Mouse (Mus musculus) limb, embryonic 10.5 days (tissue): ENCODE results near the gene Sh3gl3. TPM values are rescaled to one million over a fixed set of nuclear protein-coding genes. Genes with fewer than 3 reads are reported as not detected.

Experiments
- polyA plus RNA-seq: library from polyadenylated mRNA; unstranded; fragments of >200 nt; fragmentation: Nextera tagmentation; extraction: Ambion mirVana; gene quantifications from 2 replicates; pipeline ENCODE4 v1.2.1, GENCODE M21; 2016

The Sh3gl3 gene
- polyA plus RNA-seq, 1 experiment from 2014 or later: 15.6 TPM

Other genes with a start within 250 kb of the Sh3gl3 start
- gene Hdgfl3, start 239.4 kb upstream of the Sh3gl3 start, polyA plus RNA-seq: 24.2 and 29.8 TPM in 2 replicates
- gene Bnc1, start 181.5 kb upstream of the Sh3gl3 start, polyA plus RNA-seq: 3.0 and 4.0 TPM in 2 replicates
- 0.11 and 0.81 TPM in 2 replicates for gene Adamtsl3, start 161.9 kb downstream of the Sh3gl3 start, polyA plus RNA-seq